Mouse (Mus musculus) embryonic facial prominence, embryonic 15.5 days (tissue): Measurements from ENCODE around the gene Dkk3. TPM values are rescaled to one million over a fixed set of nuclear protein-coding genes. Genes with fewer than 3 reads are reported as not detected.
"Not testable (repeated sequence)": the region's sequence is repeated elsewhere in the genome, so short reads cannot be mapped to it uniquely, and the experiment has no call there.

ENCODE experiments used
- ATAC-seq: fragments of 200-750 bp; cut with Nextera tagmentation; 2 replicates; pipeline ENCODE4 v1.8.0; 2017; ENCODE audit warnings: low read depth, moderate TSS enrichment; ENCODE audit not compliant: insufficient number of reproducible peaks, low FRiP score, low TSS enrichment
- H3K27ac ChIP-seq: fragments of 300-500 bp; sonication (generic); replicated peaks from 2 replicates; pipeline ENCODE4 v1.5.1; 2015; ENCODE audit warnings: mild to moderate bottlenecking, inconsistent platforms
- H3K27me3 ChIP-seq: fragments of 300-500 bp; sonication (generic); 2 replicates; pipeline ENCODE4 v1.6.1; 2015; ENCODE audit warnings: inconsistent platforms
- H3K36me3 ChIP-seq: fragments of 300-500 bp; sonication (generic); 2 replicates; pipeline ENCODE4 v1.6.1; 2015; ENCODE audit warnings: mild to moderate bottlenecking, inconsistent platforms
- H3K4me1 ChIP-seq: fragments of 300-500 bp; sonication (generic); 2 replicates; pipeline ENCODE4 v1.6.1; 2015; ENCODE audit warnings: inconsistent platforms
- H3K4me2 ChIP-seq: fragments of 300-500 bp; sonication (generic); replicated peaks from 2 replicates; pipeline ENCODE4 v1.6.1; 2015; ENCODE audit warnings: mild to moderate bottlenecking, inconsistent platforms
- H3K4me3 ChIP-seq: fragments of 300-500 bp; sonication (generic); replicated peaks from 2 replicates; pipeline ENCODE4 v1.5.1; 2015; ENCODE audit warnings: mild to moderate bottlenecking, inconsistent platforms
- H3K9ac ChIP-seq: fragments of 300-500 bp; sonication (generic); 2 replicates; pipeline ENCODE4 v1.6.1; 2015; ENCODE audit warnings: inconsistent platforms
- H3K9me3 ChIP-seq: fragments of 300-500 bp; sonication (generic); replicated peaks from 2 replicates; pipeline ENCODE4 v1.6.1; 2016; ENCODE audit warnings: inconsistent platforms
- WGBS: fragments of 180-500 bp; shearing (Covaris S2); methylation state at CpG from one replicate; pipeline ENCODE4 v1.1.7; 2015; 5-methylcytosine and 5-hydroxymethylcytosine counted together
- polyA plus RNA-seq: library from polyadenylated mRNA; unstranded; fragments of >200 nt; fragmentation: Nextera tagmentation; extraction: Ambion mirVana; gene quantifications from 2 replicates; pipeline ENCODE4 v1.2.1, GENCODE M21; 2015

Dkk3 gene
- polyA plus RNA-seq, 1 experiment from 2014 or later, result 74.6 TPM

GRCm38 (mm10) chr7:112165593-112165992 lies 6.7 kb upstream of the Dkk3 start:
- no peak overlapping the region for H3K4me2 ChIP-seq
- no peak overlapping the region for H3K4me3 ChIP-seq
- 70% methylated on average over 4 of the region's 4 CpGs for WGBS
- no peak overlapping the region for H3K9ac ChIP-seq
- H3K27ac ChIP-seq, result no peak overlapping the region
- H3K4me1 ChIP-seq, result 0 out of 2 replicates have a peak, but pooled peaks cover 10% of the 10 kb centered on the region
- no peak for ATAC-seq
- no peaks in the 10 kb centered on the region for H3K36me3 ChIP-seq
- no peaks in the 10 kb centered on the region for H3K27me3 ChIP-seq
- H3K9me3 ChIP-seq, result no peaks in the 10 kb centered on the region

GRCm38 (mm10) chr7:112165032-112165431 lies 6.2 kb upstream of the Dkk3 start:
- H3K4me1 ChIP-seq, H3K9me3 ChIP-seq, H3K36me3 ChIP-seq, H3K4me3 ChIP-seq, H3K27ac ChIP-seq, H3K9ac ChIP-seq, ATAC-seq, H3K27me3 ChIP-seq, H3K4me2 ChIP-seq: not testable (repeated sequence)
- WGBS, result 83% methylated on average over 4 of the region's 4 CpGs

- Histone ChIP-seq H3K27ac (no peak overlapping the region), H3K4me1 (0 out of 2 replicates have a peak, but pooled peaks cover 5% of the 10 kb centered on the region), H3K9me3 (no peaks in the 10 kb centered on the region), H3K27me3 (no peaks in the 10 kb centered on the region), H3K4me2 (no peak overlapping the region), H3K4me3 (no peak overlapping the region), H3K36me3 (no peaks in the 10 kb centered on the region), H3K9ac (no peak overlapping the region)
- 88% methylated on average over 3 of the region's 3 CpGs for WGBS
- ATAC-seq, result no peak
Observed at GRCm38 (mm10) chr7:112164430-112164829, 5.6 kb upstream of the Dkk3 start.

GRCm38 (mm10) chr7:112159835-112160234 lies 978 bp upstream of the Dkk3 start:
- Histone ChIP-seq H3K27ac (no peak overlapping the region), H3K4me2 (no peak overlapping the region), H3K4me3 (no peak overlapping the region), H3K9ac (no peak overlapping the region), H3K9me3 (no peaks in the 10 kb centered on the region), H3K36me3 (no peaks in the 10 kb centered on the region), H3K4me1 (peaks cover 40% of the 10 kb centered on the region), H3K27me3 (no peaks in the 10 kb centered on the region; the same call in 1 of the 2 replicates)
- WGBS, result 46% methylated on average over 5 of the region's 6 CpGs
- ATAC-seq, result no peak

- H3K4me2 ChIP-seq, result peak overlapping the region; percentile 59
- no peaks in the 10 kb centered on the region for H3K9me3 ChIP-seq
- H3K27me3 ChIP-seq, result no peaks in the 10 kb centered on the region; the same call in 1 of the 2 replicates
- H3K4me3 ChIP-seq, result peak overlapping the region; percentile 58
- peak overlapping the region; percentile 74 for H3K27ac ChIP-seq
- peak overlapping the region; percentile 31 for H3K9ac ChIP-seq
- WGBS, result under 1% methylated on average over 23 of the region's 23 CpGs
- H3K36me3 ChIP-seq, result no peaks in the 10 kb centered on the region
- peaks cover 55% of the 10 kb centered on the region for H3K4me1 ChIP-seq
- ATAC-seq, result peak; percentile 53
Observed at GRCm38 (mm10) chr7:112158316-112158741, 528 bp downstream of the Dkk3 start.

GRCm38 (mm10) chr7:112157584-112158315 lies 1.1 kb downstream of the Dkk3 start:
- Histone ChIP-seq H3K27ac (peak overlapping the region; percentile 74), H3K9me3 (no peaks in the 10 kb centered on the region), H3K36me3 (no peaks in the 10 kb centered on the region), H3K4me3 (peak overlapping the region; percentile 58), H3K9ac (peak overlapping the region; percentile 31), H3K27me3 (no peaks in the 10 kb centered on the region; the same call in 1 of the 2 replicates), H3K4me1 (peaks cover 57% of the 10 kb centered on the region), H3K4me2 (peak overlapping the region; percentile 59)
- peak; percentile 41; the same call in 1 of the 2 replicates for ATAC-seq
- WGBS, result 6% methylated on average over 23 of the region's 23 CpGs

GRCm38 (mm10) chr7:112155194-112155593 lies 3.7 kb downstream of the Dkk3 start:
- ATAC-seq, result no peak
- Histone ChIP-seq H3K4me1 (peaks cover 52% of the 10 kb centered on the region), H3K4me2 (0 out of 2 replicates have a peak overlapping the region, but pooled peaks have one; percentile 12), H3K27me3 (no peaks in the 10 kb centered on the region; the same call in 1 of the 2 replicates), H3K27ac (peak overlapping the region; percentile 52), H3K4me3 (no peak overlapping the region), H3K36me3 (peaks cover 6% of the 10 kb centered on the region; the same call in 1 of the 2 replicates), H3K9ac (no peak overlapping the region), H3K9me3 (no peaks in the 10 kb centered on the region)
- 6% methylated on average over 1 of the region's 1 CpGs for WGBS

- H3K27ac ChIP-seq, result peak overlapping the region; percentile 52
Observed at GRCm38 (mm10) chr7:112154445-112154844, 4.4 kb downstream of the Dkk3 start.

GRCm38 (mm10) chr7:112149113-112149512 lies 9.7 kb downstream of the Dkk3 start:
- ATAC-seq, result no peak
- H3K36me3 ChIP-seq, result peaks cover 11% of the 10 kb centered on the region; the same call in 1 of the 2 replicates

More at GRCm38 (mm10) chr7:112154445-112154844, 4.4 kb downstream of the Dkk3 start:
- Histone ChIP-seq H3K4me3 (no peak overlapping the region), H3K4me2 (no peak overlapping the region), H3K9me3 (no peaks in the 10 kb centered on the region), H3K27me3 (no peaks in the 10 kb centered on the region; the same call in 1 of the 2 replicates), H3K4me1 (peaks cover 52% of the 10 kb centered on the region), H3K36me3 (peaks cover 11% of the 10 kb centered on the region; the same call in 1 of the 2 replicates), H3K9ac (no peak overlapping the region)
- WGBS, result 44% methylated on average over 4 of the region's 4 CpGs
- ATAC-seq, result no peak

GRCm38 (mm10) chr7:112147979-112148378 lies 10.9 kb downstream of the Dkk3 start:
- no peak for ATAC-seq
- no peak overlapping the region for H3K27ac ChIP-seq

More at GRCm38 (mm10) chr7:112149113-112149512, 9.7 kb downstream of the Dkk3 start:
- Histone ChIP-seq H3K9me3 (no peaks in the 10 kb centered on the region), H3K27ac (no peak overlapping the region), H3K4me3 (no peak overlapping the region), H3K9ac (no peak overlapping the region), H3K27me3 (no peaks in the 10 kb centered on the region), H3K4me1 (peaks cover 21% of the 10 kb centered on the region), H3K4me2 (no peak overlapping the region)
- WGBS, result 84% methylated on average over 10 of the region's 10 CpGs

GRCm38 (mm10) chr7:112144646-112145179 lies 14.1 kb downstream of the Dkk3 start:
- Histone ChIP-seq H3K9ac (no peak overlapping the region), H3K4me1 (peaks cover 33% of the 10 kb centered on the region), H3K36me3 (peaks cover 3% of the 10 kb centered on the region; the same call in 1 of the 2 replicates), H3K27me3 (no peaks in the 10 kb centered on the region), H3K4me2 (no peak overlapping the region), H3K4me3 (no peak overlapping the region), H3K27ac (peak overlapping the region; percentile 63; the same call in 1 of the 2 replicates), H3K9me3 (no peaks in the 10 kb centered on the region)
- ATAC-seq, result 0 out of 2 replicates have a peak, but pooled peaks have one; percentile 43
- WGBS, result 24% methylated on average over 11 of the region's 11 CpGs

More at GRCm38 (mm10) chr7:112147979-112148378, 10.9 kb downstream of the Dkk3 start:
- WGBS, result 68% methylated on average over 2 of the region's 2 CpGs
- Histone ChIP-seq H3K4me3 (no peak overlapping the region), H3K9me3 (no peaks in the 10 kb centered on the region), H3K4me2 (no peak overlapping the region), H3K27me3 (no peaks in the 10 kb centered on the region), H3K4me1 (peaks cover 22% of the 10 kb centered on the region), H3K9ac (no peak overlapping the region), H3K36me3 (peaks cover 11% of the 10 kb centered on the region; the same call in 1 of the 2 replicates)
